In the genomic region with DNA sequence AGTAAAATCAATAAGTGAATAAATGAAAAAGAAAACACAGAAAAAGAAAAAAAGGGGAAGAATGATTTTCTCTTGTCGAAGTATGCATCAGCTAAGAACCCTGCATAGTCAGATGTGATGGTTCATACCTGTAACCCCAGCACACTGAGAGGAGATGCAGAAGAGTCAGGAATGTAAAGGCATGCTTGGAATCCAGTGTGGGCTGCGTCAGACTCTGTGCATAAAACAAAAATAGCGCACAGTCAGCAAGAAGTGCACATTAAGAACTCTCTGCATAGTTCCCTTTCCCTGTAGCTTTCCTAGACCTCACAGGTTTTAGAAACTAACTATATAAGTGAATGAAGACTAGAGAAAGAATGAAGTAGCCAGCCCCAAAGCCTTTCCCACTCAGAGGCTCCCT, we compare ENCODE assay signal across 19 mouse cellular contexts.
"Had no signal": no experiment of that assay in that cellular context is flagged by ENCODE, and none has a peak within 500 bp of the region (broad histone marks: within the 10 kb centered on the region; RNA-seq: fewer than 3 reads in every experiment).

No protein-coding gene starts in this region.

- H3K4me2 ChIP-seq: lung, embryonic 15.5 days; midbrain, embryonic 12.5 days; neural tube, embryonic 13.5 days; neural tube, embryonic 15.5 days had no signal

- ATAC-seq: midbrain, embryonic 16.5 days had no signal

- H3K4me3 ChIP-seq: lung, embryonic 15.5 days; midbrain, embryonic 10.5 days; midbrain, embryonic 12.5 days; myocyte; neural tube, embryonic 13.5 days; neural tube, embryonic 15.5 days had no signal

- H3K27me3 ChIP-seq: lung, embryonic 15.5 days; midbrain, embryonic 12.5 days; neural tube, embryonic 13.5 days; neural tube, embryonic 15.5 days had no signal

- H3K27ac ChIP-seq: lung, embryonic 15.5 days; midbrain, embryonic 10.5 days; midbrain, embryonic 12.5 days; neural tube, embryonic 13.5 days; neural tube, embryonic 15.5 days had no signal

- H3K36me3 ChIP-seq: lung, embryonic 15.5 days; midbrain, embryonic 10.5 days; midbrain, embryonic 12.5 days; neural tube, embryonic 13.5 days; neural tube, embryonic 15.5 days had no signal

- H3K9me3 ChIP-seq: lung, embryonic 15.5 days; midbrain, embryonic 10.5 days; midbrain, embryonic 12.5 days; neural tube, embryonic 13.5 days; neural tube, embryonic 15.5 days had no signal

- DNase-seq: lung, adult 18-20 months; lung, postnatal 10 days; lung, postnatal 4 days; midbrain, embryonic 14.5 days; retina, postnatal 1 day; right cerebral cortex, adult 18-20 months; right cerebral cortex, postnatal 25 days; right cerebral cortex, postnatal 4 days; spleen, adult 18-20 months; thymus, adult 2 months; thymus, postnatal 25 days; thymus, postnatal 4 days had no signal

- H3K4me1 ChIP-seq: lung, embryonic 15.5 days; midbrain, embryonic 10.5 days; midbrain, embryonic 12.5 days; neural tube, embryonic 13.5 days; neural tube, embryonic 15.5 days had no signal

- H3K9ac ChIP-seq: lung, embryonic 15.5 days; midbrain, embryonic 12.5 days; neural tube, embryonic 13.5 days; neural tube, embryonic 15.5 days had no signal
